Mouse (Mus musculus) brain, adult 10 weeks (tissue): ENCODE measurements around the gene Gm11554. TPM values are rescaled to one million over a fixed set of nuclear protein-coding genes. Genes with fewer than 3 reads are reported as not detected.

Source experiments
- polyA plus RNA-seq: library from polyadenylated mRNA; stranded (reverse); fragments of 350-450 nt; fragmentation: Illumina TruSeq; extraction: RNeasy Lipid Tissue Mini Kit (QIAGEN cat#74804); gene quantifications from one replicate; pipeline ENCODE4 v1.2.3, GENCODE M21; 2015; ENCODE audit warnings: low read depth, low replicate concordance

The Gm11554 gene
- polyA plus RNA-seq = not detected

DNA sequence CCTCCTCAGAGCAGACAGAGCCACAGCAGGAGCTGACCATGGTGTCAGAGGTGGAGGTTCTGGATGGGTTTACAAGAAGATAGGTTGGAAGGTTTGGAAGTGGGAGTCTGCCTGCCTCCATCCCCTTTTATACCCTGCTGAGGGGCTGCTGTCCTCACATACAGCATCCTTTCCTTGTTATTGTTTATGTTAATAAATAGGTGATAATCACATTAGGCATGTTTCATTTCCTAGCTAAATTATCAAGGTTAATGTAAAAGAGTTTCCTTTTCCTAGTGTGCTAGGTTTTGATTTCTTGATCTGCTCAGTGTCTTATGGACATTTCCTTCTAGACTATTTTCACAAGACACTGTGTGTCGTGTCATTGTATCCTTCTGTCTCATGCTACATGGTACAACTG lies at the start of gene Gm11554:
Gm11554 (minus strand) TSS at position 101 of the 400 bp plus-strand sequence.

DNA sequence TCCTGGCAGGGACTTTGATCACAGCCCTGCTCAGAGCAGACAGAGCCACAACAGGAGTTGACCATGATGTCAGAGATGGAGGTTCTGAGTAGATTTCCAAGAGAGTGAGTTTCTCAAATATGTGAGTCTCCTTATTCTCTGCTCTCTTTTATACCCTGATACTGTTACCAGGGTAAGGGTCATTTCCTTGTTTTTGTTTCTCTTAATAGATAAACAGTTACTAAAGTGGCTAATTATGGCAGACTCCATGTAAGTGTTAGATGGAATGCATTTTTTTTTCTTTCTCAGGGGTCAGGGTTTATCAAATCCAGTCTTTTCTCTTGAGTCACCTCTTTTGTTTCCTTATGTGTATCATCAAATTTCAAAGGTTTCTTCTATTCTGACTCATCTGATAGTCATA lies 47.3 kb upstream of the Gm11554 start, which contains the start of gene Krtap4-16:
Krtap4-16 (minus strand) TSS at position 101 of the 400 bp plus-strand sequence.

DNA sequence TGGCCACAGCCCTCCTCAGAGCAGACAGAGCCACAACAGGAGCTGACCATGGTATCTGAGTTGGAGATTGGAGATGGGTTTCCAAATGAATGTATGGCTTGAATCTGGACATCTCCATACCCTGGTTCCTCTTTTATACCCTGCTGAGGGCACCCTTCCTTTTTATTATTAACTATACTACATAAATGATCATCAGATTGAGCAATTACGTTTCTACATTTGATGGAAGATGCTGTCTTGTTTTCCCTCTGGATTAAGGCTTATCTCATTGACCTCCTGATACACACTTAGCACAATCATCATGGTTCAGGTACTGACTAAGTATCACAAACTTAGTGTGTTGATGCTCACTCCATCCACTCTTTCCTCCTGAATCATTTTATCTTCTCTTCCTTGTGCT lies 33.7 kb upstream of the Gm11554 start, which contains the start of gene 2300003K06Rik:
2300003K06Rik (minus strand) TSS at position 101 of the 400 bp plus-strand sequence.

DNA sequence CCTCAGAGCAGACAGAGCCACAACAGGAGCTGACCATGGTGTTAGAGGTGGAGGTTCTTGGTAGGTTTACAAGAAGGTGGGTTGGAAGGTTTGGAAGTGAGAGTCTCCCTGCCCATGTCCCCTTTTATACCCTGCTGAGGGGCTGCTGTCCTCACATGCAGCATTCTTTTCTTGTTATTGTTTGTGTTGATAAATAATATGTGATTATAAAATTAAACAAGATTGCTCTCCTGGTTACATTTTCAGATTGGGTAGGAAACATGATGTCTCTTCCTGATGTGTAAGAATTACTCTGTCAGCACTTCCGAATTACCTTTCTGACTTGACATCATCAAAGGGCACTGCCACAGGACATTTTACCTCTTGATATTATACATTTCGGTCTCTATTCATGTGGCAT lies 11.3 kb upstream of the Gm11554 start, which contains the start of gene Gm11564:
Gm11564 (minus strand) TSS at position 101 of the 400 bp plus-strand sequence.

DNA sequence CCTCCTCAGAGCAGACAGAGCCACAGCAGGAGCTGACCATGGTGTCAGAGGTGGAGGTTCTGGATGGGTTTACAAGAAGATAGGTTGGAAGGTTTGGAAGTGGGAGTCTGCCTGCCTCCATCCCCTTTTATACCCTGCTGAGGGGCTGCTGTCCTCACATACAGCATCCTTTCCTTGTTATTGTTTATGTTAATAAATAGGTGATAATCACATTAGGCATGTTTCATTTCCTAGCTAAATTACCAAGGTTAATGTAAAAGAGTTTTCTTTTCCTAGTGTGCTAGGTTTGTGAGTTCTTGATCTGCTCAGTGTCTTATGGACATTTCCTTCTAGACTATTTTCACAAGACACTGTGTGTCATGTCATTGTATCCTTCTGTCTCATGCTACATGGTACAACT lies 5.5 kb upstream of the Gm11554 start, which contains the start of gene Krtap4-13:
Krtap4-13 (minus strand) TSS at position 101 of the 400 bp plus-strand sequence.

DNA sequence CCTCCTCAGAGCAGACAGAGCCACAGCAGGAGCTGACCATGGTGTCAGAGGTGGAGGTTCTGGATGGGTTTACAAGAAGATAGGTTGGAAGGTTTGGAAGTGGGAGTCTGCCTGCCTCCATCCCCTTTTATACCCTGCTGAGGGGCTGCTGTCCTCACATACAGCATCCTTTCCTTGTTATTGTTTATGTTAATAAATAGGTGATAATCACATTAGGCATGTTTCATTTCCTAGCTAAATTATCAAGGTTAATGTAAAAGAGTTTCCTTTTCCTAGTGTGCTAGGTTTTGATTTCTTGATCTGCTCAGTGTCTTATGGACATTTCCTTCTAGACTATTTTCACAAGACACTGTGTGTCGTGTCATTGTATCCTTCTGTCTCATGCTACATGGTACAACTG lies 5.4 kb downstream of the Gm11554 start, which contains the start of gene Gm11569:
Gm11569 (minus strand) TSS at position 101 of the 400 bp plus-strand sequence.

DNA sequence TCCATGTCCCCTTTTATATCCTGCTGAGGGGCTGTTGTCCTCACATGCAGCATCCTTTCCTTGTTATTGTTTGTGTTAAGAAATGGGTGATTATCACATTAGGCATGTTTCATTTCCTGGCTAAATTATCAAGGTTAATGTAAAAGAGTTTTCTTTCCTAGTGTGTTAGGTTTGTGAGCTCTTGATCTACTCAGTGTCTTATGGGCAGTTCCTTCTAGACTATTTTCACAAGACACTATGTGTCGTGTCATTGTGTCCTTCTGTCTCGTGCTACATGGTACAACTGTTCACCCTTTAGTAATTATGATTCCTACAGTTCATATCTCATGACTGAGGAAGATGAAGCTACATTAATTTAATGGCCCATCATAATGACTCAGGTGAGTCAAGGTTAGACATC lies 10.9 kb downstream of the Gm11554 start, which contains the start of gene Gm11596:
Gm11596 (minus strand) TSS at position 101 of the 400 bp plus-strand sequence.

DNA sequence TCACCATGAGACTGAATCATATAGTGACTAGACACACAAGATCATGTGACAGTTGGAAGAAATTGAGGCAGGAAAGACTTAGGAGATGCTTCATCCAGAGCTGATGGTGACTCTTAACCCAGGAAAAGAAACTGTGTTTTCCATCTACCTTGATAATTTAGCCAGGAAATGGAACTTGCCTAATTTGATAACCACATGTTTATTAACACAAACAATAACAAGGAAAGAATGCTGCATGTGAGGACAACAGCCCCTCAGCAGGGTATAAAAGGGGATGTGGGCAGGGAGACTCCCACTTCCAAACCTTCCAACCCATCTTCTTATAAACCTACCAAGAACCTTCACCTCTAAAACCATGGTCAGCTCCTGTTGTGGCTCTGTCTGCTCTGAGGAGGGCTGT lies 19.3 kb downstream of the Gm11554 start, which contains the start of gene Krtap4-9:
Krtap4-9 (plus strand) TSS at position 301 of the 400 bp plus-strand sequence.

DNA sequence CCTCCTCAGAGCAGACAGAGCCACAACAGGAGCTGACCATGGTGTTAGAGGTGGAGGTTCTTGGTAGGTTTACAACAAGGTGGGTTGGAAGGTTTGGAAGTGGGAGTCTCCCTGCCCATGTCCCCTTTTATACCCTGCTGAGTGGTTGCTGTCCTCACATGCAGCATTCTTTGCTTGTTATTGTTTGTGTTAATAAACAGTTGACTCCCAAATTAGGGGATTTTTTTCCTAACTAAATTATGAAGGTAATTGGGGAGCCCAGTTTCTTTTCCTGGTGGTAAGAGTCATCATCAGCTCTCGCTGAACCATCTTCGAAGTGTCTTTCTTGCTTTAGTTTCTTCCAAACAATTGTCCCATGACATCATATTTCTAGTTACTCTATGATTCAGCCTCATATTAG lies 23.6 kb downstream of the Gm11554 start, which contains the start of gene Krtap4-8:
Krtap4-8 (minus strand) TSS at position 101 of the 400 bp plus-strand sequence.

DNA sequence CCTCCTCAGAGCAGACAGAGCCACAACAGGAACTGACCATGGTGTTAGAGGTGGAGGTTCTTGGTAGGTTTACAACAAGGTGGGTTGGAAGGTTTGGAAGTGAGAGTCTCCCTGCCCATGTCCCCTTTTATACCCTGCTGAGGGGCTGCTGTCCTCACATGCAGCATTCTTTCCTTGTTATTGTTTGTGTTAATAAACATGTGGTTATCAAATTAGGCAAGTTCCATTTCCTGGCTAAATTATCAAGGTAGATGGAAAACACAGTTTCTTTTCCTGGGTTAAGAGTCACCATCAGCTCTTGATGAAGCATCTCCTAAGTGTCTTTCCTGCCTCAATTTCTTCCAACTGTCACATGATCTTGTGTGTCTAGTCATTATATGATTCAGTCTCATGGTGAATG lies 31.4 kb downstream of the Gm11554 start, which contains the start of gene Gm11595:
Gm11595 (minus strand) TSS at position 101 of the 400 bp plus-strand sequence.

Other genes starting within 250 kb of the Gm11554 start
- gene Krtap3-2, start 247.6 kb downstream of the Gm11554 start, polyA plus RNA-seq = not detected
- gene Gm11939, start 245.0 kb downstream of the Gm11554 start, polyA plus RNA-seq = not detected
- not detected for gene Krtap3-1, start 237.8 kb downstream of the Gm11554 start, polyA plus RNA-seq
- gene Krtap1-5, start 223.4 kb downstream of the Gm11554 start, polyA plus RNA-seq = not detected
- gene Krtap1-4, start 220.8 kb downstream of the Gm11554 start, polyA plus RNA-seq = not detected
- not detected for gene Krtap1-3, start 213.1 kb downstream of the Gm11554 start, polyA plus RNA-seq
- gene Krtap9-3, start 206.3 kb downstream of the Gm11554 start, polyA plus RNA-seq = not detected
- gene Gm11938, start 201.1 kb downstream of the Gm11554 start, polyA plus RNA-seq = not detected
- not detected for gene Gm11937, start 194.3 kb downstream of the Gm11554 start, polyA plus RNA-seq
- not detected for gene Krtap2-4, start 189.6 kb downstream of the Gm11554 start, polyA plus RNA-seq
- gene Gm11562, start 184.0 kb downstream of the Gm11554 start, polyA plus RNA-seq = not detected
- not detected for gene Krtap4-1, start 176.2 kb downstream of the Gm11554 start, polyA plus RNA-seq
- not detected for gene Krtap4-2, start 169.4 kb downstream of the Gm11554 start, polyA plus RNA-seq
- gene Krtap4-7, start 160.4 kb downstream of the Gm11554 start, polyA plus RNA-seq = not detected
- not detected for gene Gm11555, start 154.2 kb downstream of the Gm11554 start, polyA plus RNA-seq
- gene Gm11563, start 145.5 kb downstream of the Gm11554 start, polyA plus RNA-seq = not detected
- gene Krtap4-6, start 138.5 kb downstream of the Gm11554 start, polyA plus RNA-seq = not detected
- not detected for gene Gm14190, start 113.7 kb downstream of the Gm11554 start, polyA plus RNA-seq
- gene Gm14180, start 70.2 kb downstream of the Gm11554 start, polyA plus RNA-seq = not detected
- not detected for gene Gm11595, start 31.5 kb downstream of the Gm11554 start, polyA plus RNA-seq
- not detected for gene Krtap4-8, start 23.7 kb downstream of the Gm11554 start, polyA plus RNA-seq
- gene Krtap4-9, start 19.2 kb downstream of the Gm11554 start, polyA plus RNA-seq = not detected
- not detected for gene Gm11596, start 11.0 kb downstream of the Gm11554 start, polyA plus RNA-seq
- not detected for gene Gm11569, start 5.5 kb downstream of the Gm11554 start, polyA plus RNA-seq
- not detected for gene Krtap4-13, start 5.4 kb upstream of the Gm11554 start, polyA plus RNA-seq
- not detected for gene Gm11564, start 11.2 kb upstream of the Gm11554 start, polyA plus RNA-seq
- gene 2300003K06Rik, start 33.6 kb upstream of the Gm11554 start, polyA plus RNA-seq = not detected
- gene Krtap4-16, start 47.2 kb upstream of the Gm11554 start, polyA plus RNA-seq = not detected
- not detected for gene Gm11568, start 53.5 kb upstream of the Gm11554 start, polyA plus RNA-seq
- gene Gm11559, start 60.0 kb upstream of the Gm11554 start, polyA plus RNA-seq = not detected
- gene Krtap9-1, start 68.9 kb upstream of the Gm11554 start, polyA plus RNA-seq = not detected
- not detected for gene Gm11567, start 74.7 kb upstream of the Gm11554 start, polyA plus RNA-seq
- not detected for gene Krtap31-1, start 103.5 kb upstream of the Gm11554 start, polyA plus RNA-seq
- not detected for gene Gm11565, start 110.3 kb upstream of the Gm11554 start, polyA plus RNA-seq
- not detected for gene Krtap31-2, start 131.8 kb upstream of the Gm11554 start, polyA plus RNA-seq
- not detected for gene Krtap9-5, start 144.0 kb upstream of the Gm11554 start, polyA plus RNA-seq
- not detected for gene Krtap29-1, start 174.6 kb upstream of the Gm11554 start, polyA plus RNA-seq
- not detected for gene Krtap16-1, start 182.2 kb upstream of the Gm11554 start, polyA plus RNA-seq
- gene Krtap17-1, start 189.5 kb upstream of the Gm11554 start, polyA plus RNA-seq = not detected
- gene Krt33a, start 211.8 kb upstream of the Gm11554 start, polyA plus RNA-seq = not detected
- gene Krt33b, start 225.4 kb upstream of the Gm11554 start, polyA plus RNA-seq = not detected
- gene Krt34, start 237.1 kb upstream of the Gm11554 start, polyA plus RNA-seq = not detected
- not detected for gene Krt31, start 246.1 kb upstream of the Gm11554 start, polyA plus RNA-seq